Mouse (Mus musculus): ENCODE measurements around the gene Bicc1. TPM values are rescaled to one million over a fixed set of nuclear protein-coding genes. Genes with fewer than 3 reads are reported as not detected.

Gene Bicc1
- polyA plus RNA-seq, 1 experiment: 3.2 TPM

DNA sequence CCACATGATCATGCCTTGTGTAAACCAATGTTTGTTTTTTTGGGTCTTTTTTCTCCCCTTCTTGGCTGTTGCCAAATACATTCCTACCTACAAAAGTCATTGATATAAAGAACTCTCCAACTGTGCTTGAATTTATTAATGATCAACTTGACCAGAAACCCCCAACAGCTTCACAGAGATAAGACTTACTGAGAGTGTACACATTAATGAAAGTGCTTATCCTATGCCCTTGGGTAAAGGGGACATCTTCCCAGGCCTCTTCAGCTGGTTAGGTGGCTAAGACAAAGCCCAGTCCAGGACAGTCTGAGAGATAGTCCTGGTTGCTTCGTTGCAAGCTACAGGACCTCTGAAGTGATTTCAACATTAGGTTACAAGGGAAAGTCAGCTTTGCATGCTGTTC is 6.4 kb downstream of the Bicc1 start:
- Histone ChIP-seq H3K27ac (ENCODE audit: control insufficient read depth, insufficient read depth, low read length) (no peak overlapping the region), H3K27me3 (ENCODE audit: control insufficient read depth, insufficient read depth, low read length) (no peaks in the 10 kb centered on the region), H3K4me1 (replicated peaks; ENCODE audit: control insufficient read depth, insufficient read depth, low read length) (no peaks in the 10 kb centered on the region), H3K36me3 (ENCODE audit: control insufficient read depth, insufficient read depth, low read length) (no peaks in the 10 kb centered on the region), H3K4me3 (ENCODE audit: control insufficient read depth, insufficient read depth, low read length) (no peak overlapping the region)
- DNase-seq: no peak
- WGBS: 87% methylated on average over 1 of the region's 1 CpGs
- no peak for TF ChIP-seq CTCF (IDR thresholded peaks at IDR 0.05; ENCODE audit: borderline replicate concordance, control insufficient read depth, extremely low read depth, insufficient read depth, low read length, poor library complexity)
- no peak for TF ChIP-seq POLR2A (IDR thresholded peaks at IDR 0.05; ENCODE audit: control insufficient read depth, extremely low read depth, insufficient read depth, low read length, poor library complexity)

DNA sequence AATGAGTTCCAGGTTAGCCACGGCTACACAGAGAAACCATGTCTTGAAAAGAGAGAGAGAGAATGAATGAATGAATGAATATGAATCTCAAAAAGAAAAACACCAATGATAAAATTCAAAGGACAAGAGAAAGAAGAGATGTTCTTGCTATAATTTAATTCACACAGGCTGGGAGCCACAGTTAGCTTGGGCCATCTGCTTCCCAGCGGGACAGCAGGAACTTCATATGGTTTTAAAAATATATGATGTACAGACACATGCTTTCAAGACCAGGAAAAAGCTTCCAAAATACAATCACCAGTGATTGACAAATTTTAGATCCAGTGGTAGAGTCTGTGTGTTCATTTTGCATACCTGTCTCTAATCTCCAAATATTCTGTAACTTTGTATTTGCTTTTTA is 9.0 kb downstream of the Bicc1 start:
- no peaks in the 10 kb centered on the region for H3K4me1 ChIP-seq (replicated peaks; ENCODE audit: control insufficient read depth, insufficient read depth, low read length)
- no peaks in the 10 kb centered on the region for H3K36me3 ChIP-seq (ENCODE audit: control insufficient read depth, insufficient read depth, low read length)
- no peak overlapping the region for H3K4me3 ChIP-seq (ENCODE audit: control insufficient read depth, insufficient read depth, low read length)
- TF ChIP-seq CTCF (IDR thresholded peaks at IDR 0.05; ENCODE audit: borderline replicate concordance, control insufficient read depth, extremely low read depth, insufficient read depth, low read length, poor library complexity) (no peak), POLR2A (IDR thresholded peaks at IDR 0.05; ENCODE audit: control insufficient read depth, extremely low read depth, insufficient read depth, low read length, poor library complexity) (no peak)
- no peak for DNase-seq
- H3K27ac ChIP-seq (ENCODE audit: control insufficient read depth, insufficient read depth, low read length): no peak overlapping the region
- no peaks in the 10 kb centered on the region for H3K27me3 ChIP-seq (ENCODE audit: control insufficient read depth, insufficient read depth, low read length)
- 97% methylated on average over 2 of the region's 2 CpGs for WGBS

DNA sequence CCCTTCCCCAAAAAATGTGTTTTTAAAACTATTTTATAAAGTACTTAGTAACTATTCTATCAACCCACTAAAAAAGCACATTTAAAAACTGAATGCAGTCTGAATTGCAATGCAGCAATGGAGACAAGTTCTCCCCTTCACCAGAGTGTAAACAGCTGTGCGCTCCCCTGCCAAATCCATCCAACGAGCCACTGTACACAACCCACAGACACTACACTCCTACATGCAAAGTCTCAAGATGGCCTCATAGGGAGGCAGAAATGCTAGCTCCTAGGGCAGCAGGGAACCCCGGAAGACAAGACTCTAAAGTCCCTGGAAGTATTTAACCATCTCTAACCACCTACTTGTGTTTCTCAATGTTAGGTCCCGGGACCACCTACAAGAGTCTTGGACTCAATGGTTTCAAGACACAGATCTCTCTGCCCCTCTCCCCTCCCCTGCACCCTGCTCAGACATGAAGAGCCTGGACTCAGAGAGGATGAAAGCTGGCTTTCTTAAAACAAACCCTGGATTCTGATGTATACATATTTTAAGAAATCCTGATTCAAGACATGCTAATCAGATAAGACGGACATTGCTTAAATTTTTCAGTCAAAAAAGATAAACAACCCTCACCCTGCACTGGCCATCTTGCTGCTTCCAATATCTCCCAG is 10.4 kb downstream of the Bicc1 start:
- Histone ChIP-seq H3K4me3 (ENCODE audit: control insufficient read depth, insufficient read depth, low read length) (no peak overlapping the region), H3K4me1 (replicated peaks; ENCODE audit: control insufficient read depth, insufficient read depth, low read length) (no peaks in the 10 kb centered on the region), H3K36me3 (ENCODE audit: control insufficient read depth, insufficient read depth, low read length) (no peaks in the 10 kb centered on the region), H3K27ac (ENCODE audit: control insufficient read depth, insufficient read depth, low read length) (no peak overlapping the region), H3K27me3 (ENCODE audit: control insufficient read depth, insufficient read depth, low read length) (no peaks in the 10 kb centered on the region)
- TF ChIP-seq CTCF (IDR thresholded peaks at IDR 0.05; ENCODE audit: borderline replicate concordance, control insufficient read depth, extremely low read depth, insufficient read depth, low read length, poor library complexity) (no peak), POLR2A (IDR thresholded peaks at IDR 0.05; ENCODE audit: control insufficient read depth, extremely low read depth, insufficient read depth, low read length, poor library complexity) (no peak)
- no peak for DNase-seq
- WGBS: 89% methylated on average over 5 of the region's 5 CpGs

DNA sequence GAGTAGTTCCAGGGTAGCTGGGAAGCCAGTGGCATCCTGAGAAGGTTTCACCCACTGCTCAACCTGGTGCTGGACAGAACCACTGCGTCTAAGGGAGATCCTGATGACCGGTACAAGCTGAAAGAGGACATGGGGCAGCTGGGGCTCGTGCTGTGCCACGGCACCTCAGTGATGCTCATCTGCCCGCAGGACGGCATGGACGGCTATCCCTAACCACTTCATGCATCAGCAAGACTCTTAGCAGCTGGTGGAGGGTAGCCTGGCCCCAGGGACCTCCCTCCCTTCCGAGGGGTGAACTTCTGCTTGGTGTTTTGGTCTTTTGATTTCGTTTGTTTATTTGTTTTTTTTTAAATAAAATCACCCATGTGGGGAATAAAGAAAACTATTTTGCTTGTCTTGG is 11.3 kb downstream of the Bicc1 start:
- Histone ChIP-seq H3K4me3 (ENCODE audit: control insufficient read depth, insufficient read depth, low read length) (no peak overlapping the region), H3K4me1 (replicated peaks; ENCODE audit: control insufficient read depth, insufficient read depth, low read length) (no peaks in the 10 kb centered on the region), H3K27ac (ENCODE audit: control insufficient read depth, insufficient read depth, low read length) (no peak overlapping the region), H3K36me3 (ENCODE audit: control insufficient read depth, insufficient read depth, low read length) (no peaks in the 10 kb centered on the region), H3K27me3 (ENCODE audit: control insufficient read depth, insufficient read depth, low read length) (no peaks in the 10 kb centered on the region)
- TF ChIP-seq POLR2A (IDR thresholded peaks at IDR 0.05; ENCODE audit: control insufficient read depth, extremely low read depth, insufficient read depth, low read length, poor library complexity) (no peak), CTCF (IDR thresholded peaks at IDR 0.05; ENCODE audit: borderline replicate concordance, control insufficient read depth, extremely low read depth, insufficient read depth, low read length, poor library complexity) (no peak)
- 90% methylated on average over 9 of the region's 9 CpGs for WGBS
- no peak for DNase-seq

DNA sequence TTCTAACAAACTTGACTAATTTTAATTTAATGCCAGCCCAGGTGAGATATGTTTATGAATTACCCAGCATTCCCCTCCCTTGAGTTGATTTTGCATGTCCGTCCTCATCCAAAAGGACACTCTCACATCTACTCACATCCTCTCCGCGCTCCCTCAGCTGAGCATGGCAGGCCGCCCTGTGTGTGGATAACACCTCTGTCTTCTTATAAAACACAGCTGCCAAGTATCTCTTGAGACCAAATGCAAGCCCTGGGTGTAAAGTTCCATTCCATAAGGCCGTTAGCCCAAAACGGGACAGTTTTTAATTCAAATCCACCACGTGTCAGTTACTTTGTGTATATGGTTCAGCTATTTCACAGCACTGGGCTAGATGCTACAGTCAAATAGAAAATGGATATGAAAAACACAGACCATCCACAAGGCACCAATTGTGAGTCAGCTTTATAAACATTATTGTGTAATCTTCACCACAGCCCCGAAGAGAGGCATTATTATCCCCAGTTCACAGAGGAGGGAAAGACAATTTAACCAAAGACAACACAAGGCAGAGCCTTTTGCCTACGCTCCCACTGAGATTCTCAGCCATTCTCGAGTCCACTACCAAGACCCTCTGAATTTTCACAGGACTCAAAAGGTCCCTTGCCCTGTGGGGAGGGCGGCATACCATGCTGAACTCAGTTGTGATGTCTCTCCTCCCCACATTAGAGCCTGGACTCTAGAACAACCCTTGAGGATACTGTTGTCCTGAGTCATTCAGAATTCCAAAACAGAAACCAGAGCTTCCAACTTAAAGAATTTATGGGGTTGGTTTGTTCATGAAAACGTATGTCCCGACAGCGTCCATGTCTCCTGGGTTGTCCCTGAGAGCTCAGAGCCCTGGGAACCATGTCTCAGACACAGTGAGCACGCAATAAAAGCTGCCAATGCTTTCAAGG is 12.6 kb downstream of the Bicc1 start:
- no peak for TF ChIP-seq POLR2A (IDR thresholded peaks at IDR 0.05; ENCODE audit: control insufficient read depth, extremely low read depth, insufficient read depth, low read length, poor library complexity)
- no peak for TF ChIP-seq CTCF (IDR thresholded peaks at IDR 0.05; ENCODE audit: borderline replicate concordance, control insufficient read depth, extremely low read depth, insufficient read depth, low read length, poor library complexity)
- Histone ChIP-seq H3K36me3 (ENCODE audit: control insufficient read depth, insufficient read depth, low read length) (no peaks in the 10 kb centered on the region), H3K4me3 (ENCODE audit: control insufficient read depth, insufficient read depth, low read length) (no peak overlapping the region), H3K4me1 (replicated peaks; ENCODE audit: control insufficient read depth, insufficient read depth, low read length) (no peaks in the 10 kb centered on the region), H3K27ac (ENCODE audit: control insufficient read depth, insufficient read depth, low read length) (no peak overlapping the region), H3K27me3 (ENCODE audit: control insufficient read depth, insufficient read depth, low read length) (no peaks in the 10 kb centered on the region)
- WGBS: 90% methylated on average over 15 of the region's 15 CpGs
- DNase-seq: no peak

DNA sequence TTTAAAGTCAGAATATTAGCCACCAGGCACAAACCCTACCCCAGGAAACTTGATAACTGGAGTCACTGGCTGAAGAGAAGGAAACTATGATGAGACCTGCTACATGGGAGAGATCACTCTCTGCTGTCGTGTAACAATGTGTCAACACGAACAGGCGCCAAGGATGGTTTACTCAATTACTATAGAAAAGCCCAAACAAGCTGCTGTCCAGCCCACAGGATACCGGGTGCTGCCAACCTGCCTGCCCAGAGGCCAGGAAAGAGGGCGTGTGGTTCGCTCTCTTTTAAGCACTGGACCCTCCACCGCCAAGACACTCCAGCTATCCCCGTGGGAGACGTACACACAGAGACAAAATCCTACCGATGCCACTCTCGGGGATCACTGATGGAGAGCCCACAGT is 13.7 kb downstream of the Bicc1 start:
- DNase-seq: no peak
- no peaks in the 10 kb centered on the region for H3K36me3 ChIP-seq (ENCODE audit: control insufficient read depth, insufficient read depth, low read length)
- H3K27me3 ChIP-seq (ENCODE audit: control insufficient read depth, insufficient read depth, low read length): no peaks in the 10 kb centered on the region
- no peak overlapping the region for H3K4me3 ChIP-seq (ENCODE audit: control insufficient read depth, insufficient read depth, low read length)
- no peaks in the 10 kb centered on the region for H3K4me1 ChIP-seq (replicated peaks; ENCODE audit: control insufficient read depth, insufficient read depth, low read length)
- WGBS: 89% methylated on average over 11 of the region's 11 CpGs
- TF ChIP-seq CTCF (IDR thresholded peaks at IDR 0.05; ENCODE audit: borderline replicate concordance, control insufficient read depth, extremely low read depth, insufficient read depth, low read length, poor library complexity): no peak
- no peak overlapping the region for H3K27ac ChIP-seq (ENCODE audit: control insufficient read depth, insufficient read depth, low read length)
